Mouse (Mus musculus): Measurements from ENCODE around the gene Gm3029.
"Not testable (repeated sequence)": the region's sequence is repeated elsewhere in the genome, so short reads cannot be mapped to it uniquely, and the experiment has no call there.

The Gm3029 gene

GRCm38 (mm10) chr14:3931456-3931855, at the start of gene Gm3029:
Gm3029 (plus strand) TSS chr14:3931756.
- DNase-seq: not testable (repeated sequence)

- DNase-seq: not testable (repeated sequence)
These were observed 47.7 kb upstream of the Gm3029 start, which contains the start of gene Gm2916 for GRCm38 (mm10) chr14:3883872-3884271. Gm2916 (plus strand) TSS chr14:3884172.

DNA sequence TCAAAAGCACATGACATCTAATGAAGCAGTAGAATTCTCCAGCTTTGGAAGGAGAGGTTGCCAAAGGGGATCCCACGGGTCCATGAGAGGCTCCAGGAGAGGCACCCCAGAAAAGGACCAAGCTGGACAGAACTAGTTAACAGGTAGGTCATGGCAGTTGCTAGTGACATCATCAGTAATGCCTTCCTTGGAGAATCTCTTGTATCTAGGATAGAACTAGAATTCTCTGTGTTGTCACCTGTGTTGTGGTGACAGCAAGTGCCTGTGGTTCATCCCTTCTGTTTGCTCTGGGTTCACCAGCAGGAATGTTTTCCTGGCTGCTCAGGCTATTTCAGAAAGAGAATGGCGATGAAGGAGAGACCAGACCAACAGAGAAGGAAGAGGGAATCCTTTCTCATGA, 31.7 kb downstream of the Gm3029 start, which contains the start of gene Gm3095:
TSS of gene Gm3095 (plus strand) at position 301 of the 400 bp plus-strand sequence.
- not testable (repeated sequence) for DNase-seq

Measured in cerebellum, postnatal 25 days (tissue).